Mouse (Mus musculus) erythroblast, embryonic 14.5 days (primary cell): ENCODE data around the gene Herpud1. TPM values are rescaled to one million over a fixed set of nuclear protein-coding genes. Genes with fewer than 3 reads are reported as not detected.

Experiments
- H3K27me3 ChIP-seq: 2 replicates; pipeline ENCODE4 v1.6.1; 2012; ENCODE audit warnings: inconsistent platforms; ENCODE audit not compliant: control insufficient read depth
- H3K36me3 ChIP-seq: 2 replicates; pipeline ENCODE4 v1.6.1; 2012; ENCODE audit warnings: mild to moderate bottlenecking, inconsistent platforms; ENCODE audit not compliant: control insufficient read depth
- H3K4me1 ChIP-seq: 2 replicates; pipeline ENCODE4 v1.6.1; 2012; ENCODE audit warnings: inconsistent platforms; ENCODE audit not compliant: control insufficient read depth
- H3K4me3 ChIP-seq: replicated peaks from 2 replicates; pipeline ENCODE3; 2012; ENCODE audit warnings: moderate library complexity, mild to moderate bottlenecking, inconsistent platforms
- H3K9me3 ChIP-seq: 2 replicates; pipeline ENCODE4 v1.6.1; 2012; ENCODE audit warnings: low read length, inconsistent platforms, mixed read lengths; ENCODE audit not compliant: control insufficient read depth
- GATA1 ChIP-seq: IDR thresholded peaks from 2 replicates; pipeline ENCODE4 v1.6.1; 2012; ENCODE audit warnings: low read length, inconsistent platforms, mixed read lengths
- TAL1 ChIP-seq: IDR thresholded peaks from 3 replicates; pipeline ENCODE4 v1.6.1; 2012; ENCODE audit warnings: low read length, inconsistent platforms, mixed read lengths
- polyA plus RNA-seq: library from polyadenylated mRNA; stranded (reverse); fragments of >175 nt; gene quantifications from 2 replicates; pipeline ENCODE4 v1.2.3, GENCODE M21; 2012

Gene Herpud1
- polyA plus RNA-seq, 1 experiment: 21.2 TPM

GRCm38 (mm10) chr8:94436112-94436572, 49.9 kb downstream of the Herpud1 start:
- Histone ChIP-seq H3K4me1 (no peaks in the 10 kb centered on the region), H3K36me3 (no peaks in the 10 kb centered on the region), H3K4me3 (no peak overlapping the region), H3K27me3 (peaks cover 24% of the 10 kb centered on the region), H3K9me3 (no peaks in the 10 kb centered on the region)
- TF ChIP-seq GATA1 (no peak), TAL1 (no peak)

- Histone ChIP-seq H3K9me3 (no peaks in the 10 kb centered on the region), H3K4me1 (no peaks in the 10 kb centered on the region), H3K4me3 (no peak overlapping the region), H3K36me3 (no peaks in the 10 kb centered on the region), H3K27me3 (peaks cover 24% of the 10 kb centered on the region)
- TF ChIP-seq TAL1: no peak
- TF ChIP-seq GATA1: no peak
Observed at GRCm38 (mm10) chr8:94436900-94437299, 50.7 kb downstream of the Herpud1 start.

GRCm38 (mm10) chr8:94438659-94439058, 52.4 kb downstream of the Herpud1 start:
- H3K36me3 ChIP-seq: no peaks in the 10 kb centered on the region
- TF ChIP-seq GATA1: no peak
- H3K9me3 ChIP-seq: no peaks in the 10 kb centered on the region
- no peaks in the 10 kb centered on the region for H3K4me1 ChIP-seq
- H3K4me3 ChIP-seq: no peak overlapping the region
- H3K27me3 ChIP-seq: peaks cover 15% of the 10 kb centered on the region

GRCm38 (mm10) chr8:94439691-94440090, 53.5 kb downstream of the Herpud1 start:
- H3K4me3 ChIP-seq: no peak overlapping the region
- no peaks in the 10 kb centered on the region for H3K9me3 ChIP-seq
- H3K36me3 ChIP-seq: no peaks in the 10 kb centered on the region
- H3K27me3 ChIP-seq: peaks cover 6% of the 10 kb centered on the region
- no peak for TF ChIP-seq TAL1
- TF ChIP-seq GATA1: no peak
- H3K4me1 ChIP-seq: no peaks in the 10 kb centered on the region

- H3K4me1 ChIP-seq: no peaks in the 10 kb centered on the region
- peaks cover 4% of the 10 kb centered on the region for H3K27me3 ChIP-seq
- no peak overlapping the region for H3K4me3 ChIP-seq
- H3K9me3 ChIP-seq: no peaks in the 10 kb centered on the region
- no peak for TF ChIP-seq TAL1
- no peak for TF ChIP-seq GATA1
- no peaks in the 10 kb centered on the region for H3K36me3 ChIP-seq
Observed at GRCm38 (mm10) chr8:94440389-94440788, 54.2 kb downstream of the Herpud1 start.

GRCm38 (mm10) chr8:94441686-94442085, 55.4 kb downstream of the Herpud1 start:
- H3K9me3 ChIP-seq: no peaks in the 10 kb centered on the region
- TF ChIP-seq GATA1 (no peak), TAL1 (no peak)
- H3K36me3 ChIP-seq: no peaks in the 10 kb centered on the region
- no peaks in the 10 kb centered on the region for H3K4me1 ChIP-seq
- no peaks in the 10 kb centered on the region for H3K27me3 ChIP-seq
- H3K4me3 ChIP-seq: no peak overlapping the region

GRCm38 (mm10) chr8:94443153-94443552, 56.9 kb downstream of the Herpud1 start:
- no peak overlapping the region for H3K4me3 ChIP-seq
- no peaks in the 10 kb centered on the region for H3K9me3 ChIP-seq
- H3K27me3 ChIP-seq: no peaks in the 10 kb centered on the region
- TF ChIP-seq TAL1 (no peak), GATA1 (no peak)
- H3K4me1 ChIP-seq: no peaks in the 10 kb centered on the region
- no peaks in the 10 kb centered on the region for H3K36me3 ChIP-seq

GRCm38 (mm10) chr8:94444480-94444879, 58.2 kb downstream of the Herpud1 start:
- H3K9me3 ChIP-seq: no peaks in the 10 kb centered on the region
- no peak overlapping the region for H3K4me3 ChIP-seq
- H3K36me3 ChIP-seq: no peaks in the 10 kb centered on the region
- H3K27me3 ChIP-seq: no peaks in the 10 kb centered on the region
- TF ChIP-seq GATA1: no peak
- TF ChIP-seq TAL1: no peak
- H3K4me1 ChIP-seq: no peaks in the 10 kb centered on the region

Other genes with a start within 250 kb of the Herpud1 start
- gene Mt4, start 249.2 kb upstream of the Herpud1 start, polyA plus RNA-seq: not detected in 2 replicates
- gene Mt3, start 233.8 kb upstream of the Herpud1 start, polyA plus RNA-seq: not detected in 2 replicates
- gene Mt2, start 213.8 kb upstream of the Herpud1 start, polyA plus RNA-seq: 787 and 864 TPM in 2 replicates
- 175 and 372 TPM in 2 replicates for gene Mt1, start 207.4 kb upstream of the Herpud1 start, polyA plus RNA-seq
- gene Nup93, start 171.9 kb upstream of the Herpud1 start, polyA plus RNA-seq: 0.39 and 0.52 TPM in 2 replicates
- 0.04 TPM in 1 of 2 replicates, not detected in the other for gene Slc12a3, start 57.2 kb upstream of the Herpud1 start, polyA plus RNA-seq
- 0.04 TPM in 1 of 2 replicates, not detected in the other for gene Nlrc5, start 47.9 kb downstream of the Herpud1 start, polyA plus RNA-seq
- 0.06 TPM in 1 of 2 replicates, not detected in the other for gene Cpne2, start 146.6 kb downstream of the Herpud1 start, polyA plus RNA-seq
- gene Rspry1, start 215.5 kb downstream of the Herpud1 start, polyA plus RNA-seq: 0.28 and 0.41 TPM in 2 replicates
- 0.93 and 3.9 TPM in 2 replicates for gene Fam192a, start 215.6 kb downstream of the Herpud1 start, polyA plus RNA-seq